Mouse (Mus musculus): Measurements from ENCODE around the gene Slc35c2. TPM values are rescaled to one million over a fixed set of nuclear protein-coding genes. Genes with fewer than 3 reads are reported as not detected.

Slc35c2 gene
- total and polyA plus RNA-seq, 2 experiments: 13.5 to 52.1 TPM

DNA sequence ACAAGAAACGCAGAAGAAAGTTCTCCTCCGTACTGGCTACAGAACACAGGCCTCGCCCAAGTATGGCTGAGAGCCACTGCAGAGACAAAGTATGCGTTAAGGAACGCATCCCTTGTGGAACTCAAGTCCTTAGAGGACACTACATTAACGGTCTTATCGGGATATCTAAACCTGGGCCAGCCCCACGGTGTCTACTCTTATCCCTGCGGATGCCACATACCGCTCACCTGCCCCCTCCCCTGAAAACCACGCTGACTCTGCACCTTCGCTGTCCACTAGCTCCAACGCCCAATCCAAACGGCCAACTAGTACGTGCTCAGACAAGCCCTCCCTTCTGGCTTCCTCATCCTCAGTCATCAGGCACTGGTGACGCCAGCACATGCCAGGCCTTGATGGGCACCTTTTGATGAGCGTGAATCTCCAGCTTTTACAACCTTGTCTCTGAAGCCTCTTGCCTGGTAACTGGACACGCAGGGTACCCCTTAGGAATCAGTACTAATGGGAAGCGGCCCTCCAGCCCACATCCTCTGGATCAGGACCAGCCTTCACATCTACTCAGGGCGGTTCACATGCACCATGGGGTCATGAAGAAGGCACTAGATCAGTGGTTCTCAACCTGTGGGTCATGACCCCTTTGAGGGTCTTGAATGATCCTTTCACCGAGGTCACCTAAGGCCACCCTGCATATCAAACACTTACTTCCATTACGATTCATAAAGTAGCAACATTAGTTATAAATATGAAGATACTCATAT is 34.5 kb upstream of the Slc35c2 start:
- no peak overlapping the region; the same call in 1 of the 2 replicates for H3K27ac ChIP-seq (replicated peaks; ENCODE audit: insufficient read depth, low read depth, low read length)
- no peak overlapping the region for H3K9ac ChIP-seq (ENCODE audit: low read depth, low read length)
- H3K36me3 ChIP-seq (ENCODE audit: control insufficient read depth, insufficient read depth, low read length): no peaks in the 10 kb centered on the region
- no peak overlapping the region for H3K4me3 ChIP-seq (ENCODE audit: insufficient read depth, low read depth, low read length)
- H3K27me3 ChIP-seq (ENCODE audit: control insufficient read depth, insufficient read depth, low read length): no peaks in the 10 kb centered on the region
- TF ChIP-seq POLR2A (IDR thresholded peaks at IDR 0.05; ENCODE audit: extremely low read depth, insufficient read depth, low read length) (no peak), CTCF (IDR thresholded peaks at IDR 0.05; ENCODE audit: low read depth, low read length) (no peak)
- DNase-seq (ENCODE audit: extremely low read depth, low read depth, low spot score): no peak
- peaks cover 20% of the 10 kb centered on the region; the same call in 1 of the 2 replicates for H3K4me1 ChIP-seq (ENCODE audit: control insufficient read depth, insufficient read depth, low read length)
- peaks cover 28% of the 10 kb centered on the region; the same call in 1 of the 2 replicates for H3K79me2 ChIP-seq (ENCODE audit: control insufficient read depth, insufficient read depth, low read length)
- WGBS: 89% methylated on average over 22 of the region's 22 CpGs

DNA sequence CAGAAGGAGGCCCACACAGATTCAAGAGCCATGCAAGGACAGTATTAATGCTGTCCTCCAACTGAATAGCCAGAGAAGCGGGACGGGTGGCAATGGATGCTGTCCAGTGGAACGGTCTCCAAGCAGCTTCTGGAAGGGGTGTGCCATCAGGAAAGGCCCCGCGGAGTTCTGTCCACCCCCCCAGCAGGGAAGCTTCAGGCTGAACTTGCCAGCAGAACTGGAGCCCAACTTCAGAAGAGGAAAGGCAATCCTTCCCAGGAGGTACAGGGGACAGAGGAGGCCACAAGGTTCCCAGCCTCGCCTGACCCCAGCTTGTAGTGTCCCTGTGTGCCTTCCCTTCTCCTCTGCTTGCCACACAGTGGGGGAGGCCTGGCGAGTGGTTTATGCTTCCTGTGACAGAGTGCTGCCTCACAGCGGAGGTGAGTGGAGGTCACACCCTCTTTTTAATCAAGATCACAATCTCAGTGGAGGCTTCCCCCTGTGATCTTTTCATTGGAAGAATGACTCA is 33.8 kb upstream of the Slc35c2 start:
- H3K27ac ChIP-seq (replicated peaks; ENCODE audit: insufficient read depth, low read depth, low read length): peak overlapping the region; percentile 38
- no peak overlapping the region for H3K4me3 ChIP-seq (ENCODE audit: insufficient read depth, low read depth, low read length)
- no peak for DNase-seq (ENCODE audit: extremely low read depth, low read depth, low spot score)
- 63% methylated on average over 8 of the region's 8 CpGs for WGBS
- peaks cover 28% of the 10 kb centered on the region; the same call in 1 of the 2 replicates for H3K79me2 ChIP-seq (ENCODE audit: control insufficient read depth, insufficient read depth, low read length)
- peaks cover 17% of the 10 kb centered on the region; the same call in 1 of the 2 replicates for H3K4me1 ChIP-seq (ENCODE audit: control insufficient read depth, insufficient read depth, low read length)
- no peak overlapping the region for H3K9ac ChIP-seq (ENCODE audit: low read depth, low read length)
- no peaks in the 10 kb centered on the region for H3K36me3 ChIP-seq (ENCODE audit: control insufficient read depth, insufficient read depth, low read length)
- H3K27me3 ChIP-seq (ENCODE audit: control insufficient read depth, insufficient read depth, low read length): no peaks in the 10 kb centered on the region
- TF ChIP-seq POLR2A (IDR thresholded peaks at IDR 0.05; ENCODE audit: extremely low read depth, insufficient read depth, low read length) (no peak), CTCF (IDR thresholded peaks at IDR 0.05; ENCODE audit: low read depth, low read length) (no peak)

DNA sequence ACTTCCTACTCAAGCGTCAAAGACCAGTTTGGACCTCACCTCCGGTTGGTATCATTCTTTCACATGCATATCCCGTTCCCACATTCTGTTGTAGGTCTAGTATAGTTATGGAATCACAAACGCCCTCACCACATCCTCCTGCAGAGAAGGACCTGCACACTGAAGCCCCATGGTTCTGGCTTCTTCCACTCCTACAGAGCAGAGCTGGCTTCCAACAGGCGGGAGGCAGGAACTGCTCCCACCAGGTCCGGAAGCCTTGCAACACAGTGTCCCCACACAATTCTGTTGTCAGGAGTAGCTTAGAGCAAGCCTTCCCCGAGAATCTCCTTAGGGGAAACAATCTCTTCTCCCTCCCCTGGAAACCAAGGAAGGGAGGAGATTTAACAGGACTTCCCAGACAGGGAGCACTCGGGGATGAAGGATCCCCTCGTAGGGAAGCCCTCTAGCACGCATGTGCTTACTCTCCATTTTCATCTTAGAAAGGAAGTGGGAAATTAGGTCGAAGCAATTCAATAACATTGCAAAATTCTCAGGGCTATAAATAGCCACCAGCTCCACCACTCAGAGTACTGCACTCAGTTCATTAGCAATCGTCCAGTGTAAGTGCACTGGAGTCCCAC is 33.0 kb upstream of the Slc35c2 start:
- H3K79me2 ChIP-seq (ENCODE audit: control insufficient read depth, insufficient read depth, low read length): peaks cover 22% of the 10 kb centered on the region; the same call in 1 of the 2 replicates
- TF ChIP-seq CTCF (IDR thresholded peaks at IDR 0.05; ENCODE audit: low read depth, low read length): no peak
- TF ChIP-seq POLR2A (IDR thresholded peaks at IDR 0.05; ENCODE audit: extremely low read depth, insufficient read depth, low read length): no peak
- H3K27me3 ChIP-seq (ENCODE audit: control insufficient read depth, insufficient read depth, low read length): no peaks in the 10 kb centered on the region
- peak overlapping the region; percentile 6 for H3K27ac ChIP-seq (replicated peaks; ENCODE audit: insufficient read depth, low read depth, low read length)
- H3K4me3 ChIP-seq (ENCODE audit: insufficient read depth, low read depth, low read length): no peak overlapping the region
- peaks cover 15% of the 10 kb centered on the region; the same call in 1 of the 2 replicates for H3K4me1 ChIP-seq (ENCODE audit: control insufficient read depth, insufficient read depth, low read length)
- peak; percentile 47 for DNase-seq (ENCODE audit: extremely low read depth, low read depth, low spot score)
- H3K9ac ChIP-seq (ENCODE audit: low read depth, low read length): no peak overlapping the region
- no peaks in the 10 kb centered on the region for H3K36me3 ChIP-seq (ENCODE audit: control insufficient read depth, insufficient read depth, low read length)
- 44% methylated on average over 12 of the region's 12 CpGs for WGBS

DNA sequence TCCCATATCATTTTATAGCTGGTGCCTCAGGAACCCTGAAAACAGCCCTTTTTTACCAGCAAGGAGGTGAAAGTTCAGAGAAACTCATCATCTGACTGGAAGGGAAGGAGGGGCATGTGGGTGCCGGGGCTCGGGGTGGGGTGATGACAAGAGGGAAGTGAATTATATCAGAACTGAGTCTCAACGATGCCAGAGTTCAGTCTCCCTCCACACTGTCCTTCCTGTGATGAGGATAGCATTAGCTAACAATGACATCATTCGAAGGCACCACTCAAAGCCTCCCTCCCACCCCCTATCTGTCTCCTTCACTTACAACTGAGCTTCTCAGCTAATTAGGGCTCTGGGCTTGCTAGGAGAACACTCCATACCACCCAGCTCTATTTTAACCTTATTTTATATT is 31.8 kb upstream of the Slc35c2 start:
- H3K4me3 ChIP-seq (ENCODE audit: insufficient read depth, low read depth, low read length): no peak overlapping the region
- H3K9ac ChIP-seq (ENCODE audit: low read depth, low read length): no peak overlapping the region
- 68% methylated on average over 4 of the region's 4 CpGs for WGBS
- H3K27me3 ChIP-seq (ENCODE audit: control insufficient read depth, insufficient read depth, low read length): no peaks in the 10 kb centered on the region
- no peaks in the 10 kb centered on the region for H3K36me3 ChIP-seq (ENCODE audit: control insufficient read depth, insufficient read depth, low read length)
- DNase-seq (ENCODE audit: extremely low read depth, low read depth, low spot score): peak; percentile 33
- peaks cover 10% of the 10 kb centered on the region; the same call in 1 of the 2 replicates for H3K4me1 ChIP-seq (ENCODE audit: control insufficient read depth, insufficient read depth, low read length)
- peaks cover 12% of the 10 kb centered on the region; the same call in 1 of the 2 replicates for H3K79me2 ChIP-seq (ENCODE audit: control insufficient read depth, insufficient read depth, low read length)
- H3K27ac ChIP-seq (replicated peaks; ENCODE audit: insufficient read depth, low read depth, low read length): no peak overlapping the region
- TF ChIP-seq CTCF (IDR thresholded peaks at IDR 0.05; ENCODE audit: low read depth, low read length): no peak
- TF ChIP-seq POLR2A (IDR thresholded peaks at IDR 0.05; ENCODE audit: extremely low read depth, insufficient read depth, low read length): no peak

DNA sequence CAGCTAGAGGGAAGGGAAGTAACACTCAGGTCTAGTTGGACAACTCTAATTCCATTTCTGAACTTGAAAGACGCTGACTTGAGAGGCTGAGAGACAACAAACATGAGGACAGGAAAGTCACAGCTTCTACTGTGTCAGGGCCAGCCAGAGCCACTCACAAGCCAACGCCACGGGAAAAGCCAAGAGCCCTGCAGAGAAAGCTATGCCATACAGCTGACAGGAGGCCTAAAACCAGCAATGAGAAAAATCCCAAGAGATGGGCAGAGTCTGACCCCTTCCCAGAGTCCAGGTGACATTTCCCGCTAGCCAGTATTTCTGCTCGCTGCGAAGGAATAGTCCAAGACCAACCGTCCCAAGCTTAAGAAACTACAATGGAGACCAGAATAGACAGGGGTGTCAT is 31.3 kb upstream of the Slc35c2 start:
- Histone ChIP-seq H3K27ac (replicated peaks; ENCODE audit: insufficient read depth, low read depth, low read length) (no peak overlapping the region; the same call in 1 of the 2 replicates), H3K4me1 (ENCODE audit: control insufficient read depth, insufficient read depth, low read length) (peaks cover 10% of the 10 kb centered on the region; the same call in 1 of the 2 replicates), H3K79me2 (ENCODE audit: control insufficient read depth, insufficient read depth, low read length) (peaks cover 7% of the 10 kb centered on the region; the same call in 1 of the 2 replicates), H3K9ac (ENCODE audit: low read depth, low read length) (no peak overlapping the region), H3K27me3 (ENCODE audit: control insufficient read depth, insufficient read depth, low read length) (no peaks in the 10 kb centered on the region), H3K4me3 (ENCODE audit: insufficient read depth, low read depth, low read length) (no peak overlapping the region), H3K36me3 (ENCODE audit: control insufficient read depth, insufficient read depth, low read length) (no peaks in the 10 kb centered on the region)
- TF ChIP-seq POLR2A (IDR thresholded peaks at IDR 0.05; ENCODE audit: extremely low read depth, insufficient read depth, low read length) (no peak), CTCF (IDR thresholded peaks at IDR 0.05; ENCODE audit: low read depth, low read length) (no peak)
- no peak for DNase-seq (ENCODE audit: extremely low read depth, low read depth, low spot score)
- WGBS: 88% methylated on average over 7 of the region's 7 CpGs

Data from liver, adult 2 months (tissue).